Mouse (Mus musculus): ENCODE results near the gene Ap1s2.

Gene Ap1s2

DNA sequence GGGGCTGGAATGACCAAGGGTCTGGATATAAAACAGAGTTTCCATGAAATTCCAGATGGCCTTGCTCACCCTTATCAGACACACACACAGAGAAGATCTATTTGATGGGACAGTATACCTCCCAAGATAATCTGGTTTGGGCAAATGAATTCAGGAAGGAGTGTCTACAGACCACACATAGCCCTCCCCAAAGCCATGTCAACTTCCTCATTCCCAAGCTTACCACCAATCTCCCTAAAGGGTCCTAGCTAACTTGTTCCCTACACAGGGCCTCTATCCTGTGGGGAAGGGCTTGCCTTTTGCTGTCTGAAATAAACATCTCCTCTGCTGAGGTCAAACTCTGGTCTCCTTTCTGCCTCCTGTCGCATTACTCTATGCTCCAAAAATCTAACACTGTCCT lies 72.3 kb downstream of the Ap1s2 start:
- no peak for DNase-seq (ENCODE audit: low spot score)

DNA sequence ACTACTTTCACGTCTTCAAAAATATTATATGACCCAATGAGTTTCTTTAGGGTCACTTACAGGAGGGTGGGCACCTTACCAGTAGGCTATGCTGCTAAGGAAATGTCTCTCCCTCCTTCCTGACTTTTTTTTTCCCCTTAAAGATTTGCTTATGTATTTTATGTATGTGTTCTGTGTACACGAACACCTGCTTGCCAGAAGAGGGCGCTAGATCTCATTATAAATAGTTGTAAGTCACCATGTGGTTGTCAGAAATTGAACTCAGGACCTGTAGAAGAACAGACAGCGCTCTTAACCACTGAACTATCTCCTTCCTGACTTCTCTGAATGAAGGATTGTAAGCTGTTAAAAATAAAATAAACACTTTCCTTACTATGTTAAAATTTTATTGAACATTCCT lies 72.7 kb downstream of the Ap1s2 start:
- no peak for DNase-seq (ENCODE audit: low spot score)

DNA sequence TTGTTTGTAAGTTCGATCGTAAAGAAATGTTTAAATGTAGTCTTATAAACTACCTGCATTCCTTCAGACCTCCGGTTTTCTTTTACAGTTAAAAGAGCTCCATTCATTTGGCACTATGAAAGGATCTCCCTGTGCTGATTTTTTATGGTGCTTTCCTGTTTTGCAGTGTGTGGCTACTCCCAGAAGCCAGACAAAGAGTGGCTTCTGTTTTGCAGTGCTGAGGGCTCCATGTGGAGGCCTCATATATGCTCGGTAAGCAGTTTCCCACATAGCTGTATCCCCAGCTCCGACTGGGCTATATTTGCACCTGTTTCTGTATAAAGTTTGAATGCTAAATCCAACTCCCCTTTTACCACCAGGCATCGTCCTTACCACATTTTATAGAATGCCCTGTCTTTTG lies 73.3 kb downstream of the Ap1s2 start:
- DNase-seq (ENCODE audit: low spot score): no peak

Data from lung, postnatal 25 days (tissue).